Mouse (Mus musculus): ENCODE measurements around the gene Spsb2.

DNA sequence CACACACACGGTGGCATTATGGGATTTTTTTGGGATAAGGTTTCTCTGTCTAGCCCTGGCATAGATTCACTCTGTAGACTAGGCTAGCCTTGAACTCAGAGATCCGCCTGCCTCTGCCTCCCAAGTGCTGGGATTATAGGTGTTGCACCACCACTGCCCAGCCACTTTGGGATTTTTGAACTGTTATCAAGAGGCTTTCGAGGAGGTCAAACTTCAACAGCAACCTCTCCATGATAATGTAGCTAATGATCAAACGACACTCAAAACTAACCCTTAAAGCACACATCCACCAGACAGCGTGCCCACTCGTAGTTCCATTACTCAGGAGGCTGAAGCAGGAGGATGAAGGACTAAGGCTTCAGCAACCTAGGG, 489 bp upstream of the Spsb2 start:
- TF ChIP-seq POLR2A (IDR thresholded peaks at IDR 0.05; ENCODE audit: borderline replicate concordance, low read depth, low read length) = no peak
- no peak for TF ChIP-seq CTCF (IDR thresholded peaks at IDR 0.05; ENCODE audit: low read depth, low read length)

All from bone marrow macrophage, adult 2 months (primary cell).